Mouse (Mus musculus): ENCODE data around the gene Prkch.

Gene Prkch

GRCm38 (mm10) chr12:73764649-73765525 lies 180.3 kb downstream of the Prkch start:
- DNase-seq = peak; percentile 92

- DNase-seq = peak; percentile 96
Observed at GRCm38 (mm10) chr12:73766152-73766551, 181.6 kb downstream of the Prkch start.

GRCm38 (mm10) chr12:73768788-73769187 lies 184.2 kb downstream of the Prkch start:
- DNase-seq = peak; percentile 93

- DNase-seq = peak; percentile 96
Observed at GRCm38 (mm10) chr12:73769536-73769935, 184.9 kb downstream of the Prkch start.

GRCm38 (mm10) chr12:73770771-73771170 lies 186.2 kb downstream of the Prkch start:
- no peak for DNase-seq

GRCm38 (mm10) chr12:73774793-73775385 lies 190.3 kb downstream of the Prkch start:
- DNase-seq = peak; percentile 92

- DNase-seq = no peak
Observed at GRCm38 (mm10) chr12:73776401-73776945, 191.9 kb downstream of the Prkch start.

- DNase-seq = no peak
Observed at GRCm38 (mm10) chr12:73777673-73778072, 193.1 kb downstream of the Prkch start.

- DNase-seq = peak; percentile 99
Observed at GRCm38 (mm10) chr12:73779332-73780231, 195.0 kb downstream of the Prkch start.

GRCm38 (mm10) chr12:73781425-73782032 lies 196.9 kb downstream of the Prkch start:
- peak; percentile 98 for DNase-seq

- peak; percentile 98 for DNase-seq
Observed at GRCm38 (mm10) chr12:73786909-73787308, 202.3 kb downstream of the Prkch start.

- peak; percentile 93 for DNase-seq
Observed at GRCm38 (mm10) chr12:73788850-73789249, 204.3 kb downstream of the Prkch start.

- DNase-seq = peak; percentile 98
Observed at GRCm38 (mm10) chr12:73790571-73791108, 206.0 kb downstream of the Prkch start.

- no peak for DNase-seq
Observed at GRCm38 (mm10) chr12:73793216-73793615, 208.6 kb downstream of the Prkch start.

- DNase-seq = no peak
Observed at GRCm38 (mm10) chr12:73793744-73794143, 209.1 kb downstream of the Prkch start.

GRCm38 (mm10) chr12:73794151-73794883 lies 209.7 kb downstream of the Prkch start:
- DNase-seq = peak; percentile 99

GRCm38 (mm10) chr12:73799671-73800070 lies 215.1 kb downstream of the Prkch start:
- DNase-seq = peak; percentile 79

GRCm38 (mm10) chr12:73800886-73801285 lies 216.3 kb downstream of the Prkch start:
- DNase-seq = peak; percentile 96

GRCm38 (mm10) chr12:73801845-73802244 lies 217.2 kb downstream of the Prkch start:
- peak; percentile 76 for DNase-seq

GRCm38 (mm10) chr12:73802379-73803057 lies 217.9 kb downstream of the Prkch start:
- peak; percentile 89 for DNase-seq

- no peak for DNase-seq
Observed at GRCm38 (mm10) chr12:73803946-73804345, 219.3 kb downstream of the Prkch start.
